Mouse (Mus musculus) MEL (cell line): ENCODE measurements around the gene Cir1. TPM values are rescaled to one million over a fixed set of nuclear protein-coding genes. Genes with fewer than 3 reads are reported as not detected.

ENCODE experiments used
- DNase-seq: peaks from one replicate; pipeline ENCODE4 v3.0.0; 2011; ENCODE audit warnings: low read depth, low spot score
- H3K27ac ChIP-seq: 2 replicates; pipeline ENCODE4 v1.5.1; 2012; ENCODE audit warnings: low read depth, mild to moderate bottlenecking, control low read depth, low read length, moderate library complexity; ENCODE audit not compliant: control insufficient read depth
- H3K27me3 ChIP-seq, 2 experiments: fragments of 150-350 bp in 1 of 2; sonication (generic) in 1 of 2; 2 replicates each; pipeline ENCODE4 v1.6.1; 2012; ENCODE audit warnings: low read length in 2 of 2, mild to moderate bottlenecking in 2 of 2, improper control_type of control experiment in 1 of 2, moderate library complexity in 1 of 2; ENCODE audit not compliant: insufficient read depth in 2 of 2, control insufficient read depth in 1 of 2
- H3K36me3 ChIP-seq, 2 experiments: 2 replicates each; pipeline ENCODE4 v1.6.1; 2012 to 2014; ENCODE audit warnings: low read length in 2 of 2, improper control_type of control experiment in 1 of 2, inconsistent platforms in 1 of 2, mild to moderate bottlenecking in 1 of 2; ENCODE audit not compliant: insufficient read depth in 2 of 2, control insufficient read depth in 1 of 2
- H3K4me1 ChIP-seq, 2 experiments: fragments of 150-350 bp in 1 of 2; sonication (generic) in 1 of 2; 2 replicates each; pipeline ENCODE4 v1.6.1; 2012; ENCODE audit warnings: low read length in 2 of 2, improper control_type of control experiment in 1 of 2, mild to moderate bottlenecking in 1 of 2; ENCODE audit not compliant: insufficient read depth in 2 of 2, control insufficient read depth in 1 of 2
- H3K4me3 ChIP-seq, 2 experiments: fragments of 150-350 bp in 1 of 2; sonication (generic) in 1 of 2; 2 replicates each; pipeline ENCODE4 v1.5.1; 2012; ENCODE audit warnings: low read depth in 2 of 2, low read length in 2 of 2, mild to moderate bottlenecking in 2 of 2, moderate library complexity in 2 of 2, control low read depth in 1 of 2, improper control_type of control experiment in 1 of 2; ENCODE audit not compliant: control insufficient read depth in 1 of 2, insufficient read depth in 1 of 2
- H3K79me2 ChIP-seq: 2 replicates; pipeline ENCODE4 v1.6.1; 2012; ENCODE audit warnings: mild to moderate bottlenecking, low read length, moderate library complexity; ENCODE audit not compliant: control insufficient read depth, poor library complexity, insufficient read depth
- H3K9ac ChIP-seq: 2 replicates; pipeline ENCODE4 v1.6.1; 2012; ENCODE audit warnings: low read depth, mild to moderate bottlenecking, control low read depth, low read length, moderate library complexity; ENCODE audit not compliant: control insufficient read depth, poor library complexity, severe bottlenecking
- H3K9me3 ChIP-seq: fragments of 150-350 bp; sonication (generic); replicated peaks from 2 replicates; pipeline ENCODE4 v1.6.1; 2012; ENCODE audit warnings: mild to moderate bottlenecking, low read length, improper control_type of control experiment, moderate library complexity; ENCODE audit not compliant: insufficient read depth
- CHD1 ChIP-seq: IDR thresholded peaks from 2 replicates; pipeline ENCODE4 v1.6.1; 2012; ENCODE audit warnings: low read depth, mild to moderate bottlenecking, inconsistent platforms, low read length, improper control_type of control experiment
- ETS1 ChIP-seq: IDR thresholded peaks from 2 replicates; pipeline ENCODE4 v1.6.1; 2012; ENCODE audit warnings: low read depth, mild to moderate bottlenecking, inconsistent platforms, low read length, improper control_type of control experiment, moderate library complexity
- MAZ ChIP-seq: IDR thresholded peaks from 2 replicates; pipeline ENCODE4 v1.6.1; 2012; ENCODE audit warnings: low read depth, mild to moderate bottlenecking, inconsistent platforms, low read length, improper control_type of control experiment
- MXI1 ChIP-seq: IDR thresholded peaks from 2 replicates; pipeline ENCODE4 v1.6.1; 2011; ENCODE audit warnings: mild to moderate bottlenecking, low read depth, low read length, improper control_type of control experiment
- MYC ChIP-seq: IDR thresholded peaks from 2 replicates; pipeline ENCODE4 v1.6.1; 2011; ENCODE audit warnings: low read depth, mild to moderate bottlenecking, low read length, improper control_type of control experiment, moderate library complexity
- NELFE ChIP-seq: IDR thresholded peaks from 2 replicates; pipeline ENCODE4 v1.6.1; 2011; ENCODE audit warnings: low read depth, low read length, improper control_type of control experiment
- POLR2AphosphoS2 ChIP-seq: IDR thresholded peaks from 2 replicates; pipeline ENCODE4 v1.6.1; 2011; ENCODE audit warnings: low read length, improper control_type of control experiment
- RCOR1 ChIP-seq: IDR thresholded peaks from 2 replicates; pipeline ENCODE4 v1.6.1; 2012; ENCODE audit warnings: low read depth, mild to moderate bottlenecking, inconsistent platforms, low read length, improper control_type of control experiment
- SIN3A ChIP-seq: IDR thresholded peaks from 2 replicates; pipeline ENCODE4 v1.6.1; 2012; ENCODE audit warnings: low read length, improper control_type of control experiment, inconsistent platforms
- SMC3 ChIP-seq: IDR thresholded peaks from 2 replicates; pipeline ENCODE4 v1.6.1; 2011; ENCODE audit warnings: low read depth, low read length, improper control_type of control experiment
- UBTF ChIP-seq: IDR thresholded peaks from 2 replicates; pipeline ENCODE4 v1.6.1; 2012; ENCODE audit warnings: low read depth, mild to moderate bottlenecking, inconsistent platforms, low read length, improper control_type of control experiment, moderate library complexity, borderline replicate concordance; ENCODE audit not compliant: insufficient read depth
- USF2 ChIP-seq, 2 experiments: IDR thresholded peaks; 2 replicates each; pipeline ENCODE4 v1.6.1; 2011 to 2012; ENCODE audit warnings: improper control_type of control experiment in 2 of 2, low read length in 2 of 2, borderline replicate concordance in 1 of 2, inconsistent platforms in 1 of 2, low read depth in 1 of 2, mild to moderate bottlenecking in 1 of 2; ENCODE audit not compliant: insufficient read depth in 1 of 2
- ZMIZ1 ChIP-seq: IDR thresholded peaks from 2 replicates; pipeline ENCODE4 v1.6.1; 2012; ENCODE audit warnings: low read depth, mild to moderate bottlenecking, inconsistent platforms, low read length, improper control_type of control experiment, moderate library complexity
- polyA plus RNA-seq, 2 experiments: library from polyadenylated mRNA; stranded (reverse) in 1 of 2; unstranded in 1 of 2; fragments of >175 nt in 1 of 2; fragments of >200 nt in 1 of 2; gene quantifications; 2 replicates each; pipeline versions ENCODE4 v1.2.1 to v1.2.4; 2012; ENCODE audit warnings: low replicate concordance in 2 of 2, low read depth in 1 of 2; ENCODE audit not compliant: insufficient read length in 2 of 2, insufficient read depth in 1 of 2, missing spikeins in 1 of 2
- total RNA-seq: library from RNA; depleted of rRNA; stranded (reverse); fragments of 300-350 nt; gene quantifications from 2 replicates; pipeline ENCODE4 v1.2.3, GENCODE M21; 2012

Cir1 gene
- total and polyA plus RNA-seq, 3 experiments: 3.4 to 7.7 TPM; not detected in 1

- H3K4me3 ChIP-seq: no peak within 1 kb of the TSS
- no peaks in the 10 kb centered on the region for H3K27me3 ChIP-seq
- no peak within 1 kb of the TSS for H3K9ac ChIP-seq
- DNase-seq: no peak
- no peaks in the 10 kb centered on the region for H3K36me3 ChIP-seq
- no peaks in the 10 kb centered on the region for H3K4me1 ChIP-seq
- no peaks in the 10 kb centered on the region for H3K9me3 ChIP-seq
- no peak within 1 kb of the TSS for H3K27ac ChIP-seq
- no peak for TF ChIP-seq ETS1
- no peak for TF ChIP-seq CHD1
- TF ChIP-seq SMC3: no peak
- no peak for TF ChIP-seq USF2 (IDR thresholded peaks at IDR 0.05; ENCODE audit: borderline replicate concordance in 1 of 2, insufficient read depth in 1 of 2, low read depth in 1 of 2, low read length in 2 of 2)
- TF ChIP-seq MXI1: no peak
- TF ChIP-seq RCOR1: no peak
- no peak for TF ChIP-seq ZMIZ1
- no peaks in the 10 kb centered on the region for H3K79me2 ChIP-seq
Measured at GRCm38 (mm10) chr2:73271459-73272161, 40.9 kb downstream of the Cir1 start, which contains the start of gene Sp9. Sp9 (plus strand) TSS chr2:73271925.

GRCm38 (mm10) chr2:73270593-73271458 lies 41.7 kb downstream of the Cir1 start:
- DNase-seq: no peak
- no peaks in the 10 kb centered on the region for H3K27me3 ChIP-seq
- no peak for TF ChIP-seq UBTF
- no peak for TF ChIP-seq MAZ
- TF ChIP-seq CHD1: no peak
- no peak for TF ChIP-seq MYC
- no peak for TF ChIP-seq NELFE
- TF ChIP-seq POLR2AphosphoS2: no peak
- no peak for TF ChIP-seq SIN3A
- no peaks in the 10 kb centered on the region for H3K4me1 ChIP-seq
- H3K36me3 ChIP-seq: no peaks in the 10 kb centered on the region
- no peaks in the 10 kb centered on the region for H3K79me2 ChIP-seq
- no peak overlapping the region for H3K27ac ChIP-seq
- H3K9ac ChIP-seq: no peak overlapping the region
- no peaks in the 10 kb centered on the region for H3K9me3 ChIP-seq
- H3K4me3 ChIP-seq: no peak overlapping the region
